Mouse (Mus musculus) kidney, postnatal 0 days (tissue): Measurements from ENCODE around the gene Lmf1. TPM values are rescaled to one million over a fixed set of nuclear protein-coding genes. Genes with fewer than 3 reads are reported as not detected.

ENCODE experiments used
- ATAC-seq: fragments of 200-750 bp; cut with Nextera tagmentation; replicated peaks from 2 replicates; pipeline ENCODE4 v1.8.0; 2017; ENCODE audit warnings: low read depth, moderate number of reproducible peaks, moderate TSS enrichment, moderate library complexity; ENCODE audit not compliant: low FRiP score
- DNase-seq: peaks from one replicate; pipeline ENCODE4 v3.0.0-alpha.2; 2016; ENCODE audit warnings: low spot score
- H3K27ac ChIP-seq: fragments of 300-500 bp; sonication (generic); 2 replicates; pipeline ENCODE4 v1.5.1; 2014; ENCODE audit warnings: mild to moderate bottlenecking
- H3K27me3 ChIP-seq: fragments of 300-500 bp; sonication (generic); 2 replicates; pipeline ENCODE4 v1.6.1; 2014; ENCODE audit warnings: low read length, mixed read lengths; ENCODE audit not compliant: insufficient read depth
- H3K36me3 ChIP-seq: fragments of 300-500 bp; sonication (generic); 2 replicates; pipeline ENCODE4 v1.6.1; 2014; ENCODE audit warnings: low read length, mixed read lengths; ENCODE audit not compliant: insufficient read depth
- H3K4me1 ChIP-seq: fragments of 300-500 bp; sonication (generic); replicated peaks from 2 replicates; pipeline ENCODE4 v1.6.1; 2014; ENCODE audit warnings: antibody characterized with exemption, low read length, mixed read lengths; ENCODE audit not compliant: insufficient read depth
- H3K4me2 ChIP-seq: fragments of 300-500 bp; sonication (generic); 2 replicates; pipeline ENCODE4 v1.6.1; 2014; ENCODE audit warnings: mild to moderate bottlenecking, low read length, moderate library complexity, mixed read lengths
- H3K4me3 ChIP-seq: fragments of 300-500 bp; sonication (generic); replicated peaks from 2 replicates; pipeline ENCODE4 v1.5.1; 2014; ENCODE audit warnings: low read depth, low read length
- H3K9ac ChIP-seq: fragments of 300-500 bp; sonication (generic); 2 replicates; pipeline ENCODE4 v1.6.1; 2014; ENCODE audit warnings: low read depth, low read length
- H3K9me3 ChIP-seq: fragments of 300-500 bp; sonication (generic); replicated peaks from 2 replicates; pipeline ENCODE4 v1.6.1; 2016; ENCODE audit warnings: low read length, inconsistent platforms, mixed read lengths
- CTCF ChIP-seq: IDR thresholded peaks from 2 replicates; pipeline ENCODE4 v1.5.1; 2016; ENCODE audit warnings: antibody characterized with exemption, low read depth, mild to moderate bottlenecking, moderate library complexity
- WGBS: fragments of 180-500 bp; shearing (Covaris S2); extraction: QIAGEN DNeasy Blood & Tissue Kit; methylation state at CpG from one replicate; pipeline ENCODE4 v1.1.7; 2014; 5-methylcytosine and 5-hydroxymethylcytosine counted together
- polyA plus RNA-seq: library from polyadenylated mRNA; unstranded; fragments of >200 nt; fragmentation: Nextera tagmentation; extraction: Ambion mirVana; gene quantifications from 2 replicates; pipeline ENCODE4 v1.2.1, GENCODE M21; 2015

Gene Lmf1
- 22.0 and 25.5 TPM in 2 replicates for polyA plus RNA-seq

DNA sequence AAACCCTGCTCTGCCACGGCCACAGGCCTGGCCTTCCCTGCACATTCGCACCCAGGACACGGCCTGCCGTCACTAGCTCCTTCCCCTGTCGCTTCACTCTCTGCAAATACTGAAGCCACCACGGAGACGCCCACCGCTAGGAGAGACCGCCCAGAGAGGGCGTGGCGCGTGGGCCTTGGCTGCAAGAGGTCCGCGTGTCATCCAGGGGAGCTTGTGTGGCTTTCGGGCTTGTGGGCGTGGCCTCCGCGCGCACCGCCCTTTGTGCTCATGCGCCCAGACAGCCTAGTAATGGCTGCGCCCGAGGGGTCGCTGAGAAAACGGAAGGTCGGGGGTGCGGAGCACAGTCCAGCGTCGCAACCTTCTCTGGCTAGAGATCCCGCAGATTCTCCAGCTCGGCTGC lies at the start of gene Lmf1:
TSS of gene Lmf1 (plus strand) at position 166 of the 400 bp plus-strand sequence.
- DNase-seq (peak; percentile 98), ATAC-seq (peak; percentile 96)
- Histone ChIP-seq H3K9ac (peak within 1 kb of the TSS; percentile 60), H3K4me3 (peak within 1 kb of the TSS; percentile 67), H3K27ac (peak within 1 kb of the TSS; percentile 47; the same call in 1 of the 2 replicates), H3K27me3 (no peaks in the 10 kb centered on the region), H3K4me1 (peaks cover 6% of the 10 kb centered on the region; the same call in 1 of the 2 replicates), H3K9me3 (no peaks in the 10 kb centered on the region), H3K4me2 (peak within 1 kb of the TSS; percentile 65), H3K36me3 (no peaks in the 10 kb centered on the region)
- peak; percentile 60; the same call in 1 of the 2 replicates for TF ChIP-seq CTCF
- WGBS, result under 1% methylated on average over 31 of the region's 31 CpGs

GRCm38 (mm10) chr17:25530357-25531022 lies 48.4 kb upstream of the Lmf1 start:
- no peak overlapping the region for H3K9ac ChIP-seq
- H3K4me3 ChIP-seq, result no peak overlapping the region
- H3K9me3 ChIP-seq, result no peaks in the 10 kb centered on the region
- WGBS, result 63% methylated on average over 8 of the region's 8 CpGs
- ATAC-seq (no peak), DNase-seq (no peak)
- no peak overlapping the region for H3K27ac ChIP-seq
- H3K4me1 ChIP-seq, result no peaks in the 10 kb centered on the region
- H3K36me3 ChIP-seq, result no peaks in the 10 kb centered on the region
- H3K4me2 ChIP-seq, result no peak overlapping the region
- TF ChIP-seq CTCF, result no peak
- H3K27me3 ChIP-seq, result no peaks in the 10 kb centered on the region

GRCm38 (mm10) chr17:25538945-25539875 lies 39.7 kb upstream of the Lmf1 start:
- peak overlapping the region; percentile 32; the same call in 1 of the 2 replicates for H3K4me2 ChIP-seq
- WGBS, result 26% methylated on average over 27 of the region's 27 CpGs
- H3K9me3 ChIP-seq, result no peaks in the 10 kb centered on the region
- H3K9ac ChIP-seq, result no peak overlapping the region
- ATAC-seq (peak; percentile 87), DNase-seq (peak; percentile 75)
- no peak overlapping the region for H3K27ac ChIP-seq
- H3K27me3 ChIP-seq, result no peaks in the 10 kb centered on the region
- no peak for TF ChIP-seq CTCF
- no peaks in the 10 kb centered on the region for H3K4me1 ChIP-seq
- H3K36me3 ChIP-seq, result no peaks in the 10 kb centered on the region
- H3K4me3 ChIP-seq, result no peak overlapping the region

DNA sequence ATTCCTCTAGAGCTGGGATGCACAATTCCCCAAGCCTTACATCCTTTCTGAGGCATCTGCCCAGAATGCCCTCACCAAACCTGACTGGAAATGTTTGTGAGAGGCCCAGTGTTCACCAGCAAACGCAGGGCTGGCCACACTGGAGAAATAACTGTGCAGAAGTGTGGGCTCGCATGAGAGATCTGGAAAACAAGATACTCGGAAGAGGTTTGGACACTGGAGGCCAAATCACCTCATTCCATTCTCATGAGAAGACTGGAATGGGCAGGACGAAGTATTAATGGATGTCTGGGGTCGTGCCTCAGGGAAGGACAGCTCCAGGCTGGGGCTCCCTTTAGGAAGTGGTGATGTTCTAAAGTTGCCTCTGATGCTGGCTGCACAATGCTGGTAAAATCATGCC lies 38.2 kb upstream of the Lmf1 start:
- H3K4me2 ChIP-seq, result no peak overlapping the region
- H3K36me3 ChIP-seq, result no peaks in the 10 kb centered on the region
- H3K4me3 ChIP-seq, result no peak overlapping the region
- no peak for ATAC-seq
- no peak for TF ChIP-seq CTCF
- H3K4me1 ChIP-seq, result no peaks in the 10 kb centered on the region
- H3K27ac ChIP-seq, result no peak overlapping the region
- no peak overlapping the region for H3K9ac ChIP-seq
- no peak for DNase-seq
- no peaks in the 10 kb centered on the region for H3K9me3 ChIP-seq
- 64% methylated on average over 5 of the region's 5 CpGs for WGBS
- no peaks in the 10 kb centered on the region for H3K27me3 ChIP-seq

- H3K4me1 ChIP-seq, result no peaks in the 10 kb centered on the region
- no peak overlapping the region for H3K4me3 ChIP-seq
- H3K27ac ChIP-seq, result no peak overlapping the region
- H3K9ac ChIP-seq, result no peak overlapping the region
- H3K4me2 ChIP-seq, result no peak overlapping the region
- H3K36me3 ChIP-seq, result no peaks in the 10 kb centered on the region
- H3K27me3 ChIP-seq, result no peaks in the 10 kb centered on the region
- WGBS, result 66% methylated on average over 4 of the region's 4 CpGs
- TF ChIP-seq CTCF, result no peak
- no peak for DNase-seq
- H3K9me3 ChIP-seq, result no peaks in the 10 kb centered on the region
- no peak for ATAC-seq
These were observed 37.1 kb upstream of the Lmf1 start for GRCm38 (mm10) chr17:25541768-25542167.

- 24% methylated on average over 3 of the region's 3 CpGs for WGBS
- Histone ChIP-seq H3K9ac (no peak overlapping the region), H3K36me3 (no peaks in the 10 kb centered on the region), H3K4me1 (no peaks in the 10 kb centered on the region), H3K4me3 (no peak overlapping the region), H3K4me2 (no peak overlapping the region), H3K9me3 (no peaks in the 10 kb centered on the region), H3K27me3 (no peaks in the 10 kb centered on the region), H3K27ac (no peak overlapping the region)
- ATAC-seq (no peak), DNase-seq (peak; percentile 35)
- no peak for TF ChIP-seq CTCF
These were observed 31.9 kb upstream of the Lmf1 start for GRCm38 (mm10) chr17:25547026-25547425.
